Mouse (Mus musculus) lung, postnatal 14 days (tissue): ENCODE results near the gene Far2.

Experiments
- DNase-seq: peaks from one replicate; pipeline ENCODE4 v3.0.0; 2021

Gene Far2

DNA sequence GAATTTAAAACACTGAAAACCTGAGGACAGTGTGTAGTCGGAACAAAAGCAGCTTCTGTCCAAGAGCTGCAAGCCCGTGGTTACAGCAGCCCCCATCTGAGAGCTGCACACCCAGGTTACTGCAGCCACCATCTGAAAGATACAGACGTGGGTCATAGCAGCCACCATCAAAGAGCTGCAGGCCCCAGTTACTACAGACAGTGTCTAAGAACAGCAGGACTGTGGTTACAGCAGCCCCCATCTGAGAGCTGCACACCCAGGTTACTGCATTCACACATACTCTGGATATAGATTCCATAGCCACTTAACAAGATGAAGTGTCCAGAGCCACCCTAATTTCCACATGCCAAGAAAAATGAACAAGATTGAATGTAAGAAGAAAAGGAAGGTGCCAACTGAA lies 180.5 kb downstream of the Far2 start:
- DNase-seq: no peak
